Mouse (Mus musculus): ENCODE data around the gene Rgs16.
"Not testable (repeated sequence)": the region's sequence is repeated elsewhere in the genome, so short reads cannot be mapped to it uniquely, and the experiment has no call there.

The Rgs16 gene

GRCm38 (mm10) chr1:153750054-153750453, 9.9 kb downstream of the Rgs16 start:
- no peak for DNase-seq (ENCODE audit: low spot score in 2 of 2)

- DNase-seq (ENCODE audit: low spot score in 2 of 2): no peak
Observed at GRCm38 (mm10) chr1:153751763-153752301, 11.7 kb downstream of the Rgs16 start.

GRCm38 (mm10) chr1:153752521-153752920, 12.4 kb downstream of the Rgs16 start:
- DNase-seq (ENCODE audit: low spot score in 2 of 2): no peak

- no peak for DNase-seq (ENCODE audit: low spot score in 2 of 2)
Observed at GRCm38 (mm10) chr1:153753725-153754464, 13.7 kb downstream of the Rgs16 start.

- DNase-seq (ENCODE audit: low spot score in 2 of 2): no peak
Observed at GRCm38 (mm10) chr1:153764136-153764535, 24.0 kb downstream of the Rgs16 start.

GRCm38 (mm10) chr1:153766298-153766697, 26.1 kb downstream of the Rgs16 start:
- DNase-seq (ENCODE audit: low spot score in 2 of 2): no peak

- no peak for DNase-seq (ENCODE audit: low spot score in 2 of 2)
Observed at GRCm38 (mm10) chr1:153767281-153767680, 27.1 kb downstream of the Rgs16 start.

GRCm38 (mm10) chr1:153768465-153768864, 28.3 kb downstream of the Rgs16 start:
- no peak for DNase-seq (ENCODE audit: low spot score in 2 of 2)

GRCm38 (mm10) chr1:153769571-153769970, 29.4 kb downstream of the Rgs16 start:
- not testable (repeated sequence) for DNase-seq (ENCODE audit: low spot score in 2 of 2)

- no peak for DNase-seq (ENCODE audit: low spot score in 2 of 2)
Observed at GRCm38 (mm10) chr1:153769998-153770775, 30.0 kb downstream of the Rgs16 start.

- DNase-seq (ENCODE audit: low spot score in 2 of 2): no peak
Observed at GRCm38 (mm10) chr1:153770776-153771167, 30.6 kb downstream of the Rgs16 start.

GRCm38 (mm10) chr1:153775174-153775573, 35.0 kb downstream of the Rgs16 start:
- no peak for DNase-seq (ENCODE audit: low spot score in 2 of 2)

- DNase-seq (ENCODE audit: low spot score in 2 of 2): no peak
Observed at GRCm38 (mm10) chr1:153776257-153776656, 36.1 kb downstream of the Rgs16 start.

- no peak for DNase-seq (ENCODE audit: low spot score in 2 of 2)
Observed at GRCm38 (mm10) chr1:153778205-153778604, 38.1 kb downstream of the Rgs16 start.

GRCm38 (mm10) chr1:153783339-153783738, 43.2 kb downstream of the Rgs16 start:
- no peak for DNase-seq (ENCODE audit: low spot score in 2 of 2)

- DNase-seq (ENCODE audit: low spot score in 2 of 2): no peak
Observed at GRCm38 (mm10) chr1:153785608-153786007, 45.5 kb downstream of the Rgs16 start.

- no peak for DNase-seq (ENCODE audit: low spot score in 2 of 2)
Observed at GRCm38 (mm10) chr1:153790708-153791107, 50.6 kb downstream of the Rgs16 start.

- DNase-seq (ENCODE audit: low spot score in 2 of 2): no peak
Observed at GRCm38 (mm10) chr1:153794241-153794640, 54.1 kb downstream of the Rgs16 start.
